Mouse (Mus musculus) mouse trophoblast stem cell (cell line): ENCODE measurements around the gene Dntt.

Experiments
- in situ Hi-C, 2 experiments: fragments of 300-500 bp; cut with MseI, MboI; formaldehyde crosslinking; loops; 2 replicates in 1 of 2; 3 replicates in 1 of 2; pipeline ENCODE4 v1.15.1; 2025

The Dntt gene

GRCm38 (mm10) chr19:41029219-41029618, at the start of gene Dntt:
Dntt (plus strand) TSS chr19:41029275.
- in situ Hi-C loops, result loop anchor here in 1 of 2 experiments (25.0 kb wide), 1 partner anchor 267 kb away; no protein-coding TSS in a partner anchor

- in situ Hi-C loops, result no loop called here
These were observed 48.4 kb upstream of the Dntt start for GRCm38 (mm10) chr19:40980671-40981070.

- in situ Hi-C loops, result no loop called here
These were observed 44.5 kb upstream of the Dntt start for GRCm38 (mm10) chr19:40984536-40984935.

GRCm38 (mm10) chr19:40988856-40989255, 40.2 kb upstream of the Dntt start:
- in situ Hi-C loops, result no loop called here

GRCm38 (mm10) chr19:40989961-40990600, 39.0 kb upstream of the Dntt start:
- in situ Hi-C loops, result no loop called here

GRCm38 (mm10) chr19:40990781-40991343, 38.2 kb upstream of the Dntt start:
- in situ Hi-C loops, result no loop called here

- in situ Hi-C loops, result no loop called here
These were observed 37.4 kb upstream of the Dntt start for GRCm38 (mm10) chr19:40991626-40992025.

GRCm38 (mm10) chr19:40992096-40992495, 37.0 kb upstream of the Dntt start:
- in situ Hi-C loops, result no loop called here

- in situ Hi-C loops, result no loop called here
These were observed 36.5 kb upstream of the Dntt start for GRCm38 (mm10) chr19:40992517-40993044.

- in situ Hi-C loops, result no loop called here
These were observed 35.7 kb upstream of the Dntt start for GRCm38 (mm10) chr19:40993356-40993755.

GRCm38 (mm10) chr19:40994057-40994585, 35.0 kb upstream of the Dntt start, which contains the start of gene Blnk:
Blnk (minus strand) TSS chr19:40994535.
- in situ Hi-C loops, result no loop called here

- in situ Hi-C loops, result loop anchor here in 1 of 2 experiments (5.0 kb wide), 1 partner anchor 33 kb away; no protein-coding TSS in a partner anchor
These were observed 34.2 kb upstream of the Dntt start for GRCm38 (mm10) chr19:40994911-40995310.

GRCm38 (mm10) chr19:40995449-40996401, 33.4 kb upstream of the Dntt start:
- in situ Hi-C loops, result loop anchor here in 1 of 2 experiments (5.0 kb wide), 1 partner anchor 33 kb away; no protein-coding TSS in a partner anchor

GRCm38 (mm10) chr19:40996722-40997121, 32.4 kb upstream of the Dntt start:
- in situ Hi-C loops, result loop anchor here in 1 of 2 experiments (5.0 kb wide), 1 partner anchor 34 kb away; no protein-coding TSS in a partner anchor

- in situ Hi-C loops, result loop anchor here in 1 of 2 experiments (5.0 kb wide), 1 partner anchor 36 kb away; no protein-coding TSS in a partner anchor
These were observed 30.5 kb upstream of the Dntt start for GRCm38 (mm10) chr19:40998469-40999170.

GRCm38 (mm10) chr19:40999569-40999968, 29.5 kb upstream of the Dntt start:
- in situ Hi-C loops, result loop anchor here in 1 of 2 experiments (5.0 kb wide), 1 partner anchor 37 kb away; no protein-coding TSS in a partner anchor

GRCm38 (mm10) chr19:41003694-41004315, 25.3 kb upstream of the Dntt start:
- in situ Hi-C loops, result no loop called here

- in situ Hi-C loops, result no loop called here
These were observed 22.5 kb upstream of the Dntt start for GRCm38 (mm10) chr19:41006621-41007020.

GRCm38 (mm10) chr19:41007326-41007725, 21.7 kb upstream of the Dntt start:
- in situ Hi-C loops, result no loop called here

GRCm38 (mm10) chr19:41007733-41008132, 21.3 kb upstream of the Dntt start:
- in situ Hi-C loops, result no loop called here
